Mouse (Mus musculus): ENCODE measurements around the gene Zfp963. TPM values are rescaled to one million over a fixed set of nuclear protein-coding genes. Genes with fewer than 3 reads are reported as not detected.

Zfp963 gene
- polyA plus RNA-seq, 1 experiment from 2014 or later: 6.8 TPM

- Histone ChIP-seq H3K9me3 (ENCODE audit: control insufficient read depth, low read length) (peaks cover 11% of the 10 kb centered on the region; the same call in 1 of the 2 replicates), H3K4me1 (ENCODE audit: control insufficient read depth, insufficient read depth, low read length) (no peaks in the 10 kb centered on the region), H3K4me2 (replicated peaks; ENCODE audit: low read depth, low read length) (no peak overlapping the region), H3K36me3 (ENCODE audit: control insufficient read depth, insufficient read depth, low read length) (peaks cover 66% of the 10 kb centered on the region), H3K4me3 (ENCODE audit: low read length) (no peak overlapping the region), H3K27ac (ENCODE audit: low read depth, low read length) (no peak overlapping the region), H3K27me3 (ENCODE audit: control insufficient read depth, insufficient read depth, low read length) (no peaks in the 10 kb centered on the region), H3K9ac (ENCODE audit: low read depth, low read length) (no peak overlapping the region)
- ATAC-seq (ENCODE audit: low FRiP score, low TSS enrichment): no peak
- 94% methylated on average over 4 of the region's 4 CpGs for WGBS
These were observed 12.2 kb upstream of the Zfp963 start for GRCm38 (mm10) chr8:69761814-69762445.

- peaks cover 48% of the 10 kb centered on the region for H3K36me3 ChIP-seq (ENCODE audit: control insufficient read depth, insufficient read depth, low read length)
- no peak overlapping the region for H3K4me2 ChIP-seq (replicated peaks; ENCODE audit: low read depth, low read length)
- 97% methylated on average over 5 of the region's 5 CpGs for WGBS
- H3K9me3 ChIP-seq (ENCODE audit: control insufficient read depth, low read length): no peaks in the 10 kb centered on the region
- H3K9ac ChIP-seq (ENCODE audit: low read depth, low read length): no peak overlapping the region
- H3K27ac ChIP-seq (ENCODE audit: low read depth, low read length): no peak overlapping the region
- ATAC-seq (ENCODE audit: low FRiP score, low TSS enrichment): no peak
- H3K27me3 ChIP-seq (ENCODE audit: control insufficient read depth, insufficient read depth, low read length): no peaks in the 10 kb centered on the region
- H3K4me3 ChIP-seq (ENCODE audit: low read length): no peak overlapping the region
- H3K4me1 ChIP-seq (ENCODE audit: control insufficient read depth, insufficient read depth, low read length): no peaks in the 10 kb centered on the region
These were observed 8.5 kb upstream of the Zfp963 start for GRCm38 (mm10) chr8:69758316-69758715.

GRCm38 (mm10) chr8:69752437-69752836, 2.7 kb upstream of the Zfp963 start:
- no peaks in the 10 kb centered on the region for H3K27me3 ChIP-seq (ENCODE audit: control insufficient read depth, insufficient read depth, low read length)
- H3K4me3 ChIP-seq (ENCODE audit: low read length): no peak overlapping the region
- H3K4me1 ChIP-seq (ENCODE audit: control insufficient read depth, insufficient read depth, low read length): no peaks in the 10 kb centered on the region
- H3K9me3 ChIP-seq (ENCODE audit: control insufficient read depth, low read length): no peaks in the 10 kb centered on the region
- H3K4me2 ChIP-seq (replicated peaks; ENCODE audit: low read depth, low read length): no peak overlapping the region
- H3K36me3 ChIP-seq (ENCODE audit: control insufficient read depth, insufficient read depth, low read length): peaks cover 16% of the 10 kb centered on the region; the same call in 1 of the 2 replicates
- no peak overlapping the region for H3K27ac ChIP-seq (ENCODE audit: low read depth, low read length)
- ATAC-seq (ENCODE audit: low FRiP score, low TSS enrichment): no peak
- no peak overlapping the region for H3K9ac ChIP-seq (ENCODE audit: low read depth, low read length)
- WGBS: 97% methylated on average over 2 of the region's 2 CpGs

- Histone ChIP-seq H3K27ac (ENCODE audit: low read depth, low read length) (no peak overlapping the region), H3K9me3 (ENCODE audit: control insufficient read depth, low read length) (no peaks in the 10 kb centered on the region), H3K9ac (ENCODE audit: low read depth, low read length) (no peak overlapping the region), H3K27me3 (ENCODE audit: control insufficient read depth, insufficient read depth, low read length) (no peaks in the 10 kb centered on the region), H3K4me2 (replicated peaks; ENCODE audit: low read depth, low read length) (no peak overlapping the region), H3K4me1 (ENCODE audit: control insufficient read depth, insufficient read depth, low read length) (no peaks in the 10 kb centered on the region), H3K4me3 (ENCODE audit: low read length) (no peak overlapping the region), H3K36me3 (ENCODE audit: control insufficient read depth, insufficient read depth, low read length) (peaks cover 10% of the 10 kb centered on the region)
- WGBS: 76% methylated on average over 2 of the region's 2 CpGs
- ATAC-seq (ENCODE audit: low FRiP score, low TSS enrichment): no peak
These were observed 8.5 kb downstream of the Zfp963 start for GRCm38 (mm10) chr8:69741231-69741630.

- Histone ChIP-seq H3K27me3 (ENCODE audit: control insufficient read depth, insufficient read depth, low read length) (no peaks in the 10 kb centered on the region), H3K9ac (ENCODE audit: low read depth, low read length) (no peak overlapping the region), H3K36me3 (ENCODE audit: control insufficient read depth, insufficient read depth, low read length) (peaks cover 10% of the 10 kb centered on the region), H3K4me1 (ENCODE audit: control insufficient read depth, insufficient read depth, low read length) (no peaks in the 10 kb centered on the region), H3K9me3 (ENCODE audit: control insufficient read depth, low read length) (no peaks in the 10 kb centered on the region), H3K27ac (ENCODE audit: low read depth, low read length) (no peak overlapping the region), H3K4me2 (replicated peaks; ENCODE audit: low read depth, low read length) (no peak overlapping the region), H3K4me3 (ENCODE audit: low read length) (no peak overlapping the region)
- 86% methylated on average over 6 of the region's 6 CpGs for WGBS
- no peak for ATAC-seq (ENCODE audit: low FRiP score, low TSS enrichment)
These were observed 9.0 kb downstream of the Zfp963 start for GRCm38 (mm10) chr8:69740763-69741162.

- WGBS: 92% methylated on average over 1 of the region's 1 CpGs
- H3K9ac ChIP-seq (ENCODE audit: low read depth, low read length): no peak overlapping the region
- no peak overlapping the region for H3K27ac ChIP-seq (ENCODE audit: low read depth, low read length)
- no peaks in the 10 kb centered on the region for H3K9me3 ChIP-seq (ENCODE audit: control insufficient read depth, low read length)
- H3K4me2 ChIP-seq (replicated peaks; ENCODE audit: low read depth, low read length): no peak overlapping the region
- ATAC-seq (ENCODE audit: low FRiP score, low TSS enrichment): no peak
- H3K36me3 ChIP-seq (ENCODE audit: control insufficient read depth, insufficient read depth, low read length): no peaks in the 10 kb centered on the region
- no peak overlapping the region for H3K4me3 ChIP-seq (ENCODE audit: low read length)
- H3K27me3 ChIP-seq (ENCODE audit: control insufficient read depth, insufficient read depth, low read length): no peaks in the 10 kb centered on the region
- H3K4me1 ChIP-seq (ENCODE audit: control insufficient read depth, insufficient read depth, low read length): no peaks in the 10 kb centered on the region
These were observed 14.3 kb downstream of the Zfp963 start for GRCm38 (mm10) chr8:69735495-69735894.

- Histone ChIP-seq H3K9me3 (ENCODE audit: control insufficient read depth, low read length) (no peaks in the 10 kb centered on the region), H3K27ac (ENCODE audit: low read depth, low read length) (no peak overlapping the region; the same call in 1 of the 2 replicates), H3K9ac (ENCODE audit: low read depth, low read length) (peak overlapping the region; percentile 20; the same call in 1 of the 2 replicates), H3K36me3 (ENCODE audit: control insufficient read depth, insufficient read depth, low read length) (peaks cover 8% of the 10 kb centered on the region), H3K4me2 (replicated peaks; ENCODE audit: low read depth, low read length) (peak overlapping the region; percentile 50), H3K4me3 (ENCODE audit: low read length) (peak overlapping the region; percentile 95), H3K4me1 (ENCODE audit: control insufficient read depth, insufficient read depth, low read length) (0 out of 2 replicates have a peak, but pooled peaks cover 5% of the 10 kb centered on the region), H3K27me3 (ENCODE audit: control insufficient read depth, insufficient read depth, low read length) (no peaks in the 10 kb centered on the region)
- no peak for ATAC-seq (ENCODE audit: low FRiP score, low TSS enrichment)
- 45% methylated on average over 5 of the region's 5 CpGs for WGBS
These were observed 32.6 kb downstream of the Zfp963 start for GRCm38 (mm10) chr8:69717232-69717580.

GRCm38 (mm10) chr8:69716403-69717231, 33.2 kb downstream of the Zfp963 start:
- H3K4me2 ChIP-seq (replicated peaks; ENCODE audit: low read depth, low read length): peak overlapping the region; percentile 50
- no peaks in the 10 kb centered on the region for H3K27me3 ChIP-seq (ENCODE audit: control insufficient read depth, insufficient read depth, low read length)
- H3K4me1 ChIP-seq (ENCODE audit: control insufficient read depth, insufficient read depth, low read length): 0 out of 2 replicates have a peak, but pooled peaks cover 5% of the 10 kb centered on the region
- H3K27ac ChIP-seq (ENCODE audit: low read depth, low read length): peak overlapping the region; percentile 100
- peak overlapping the region; percentile 95 for H3K4me3 ChIP-seq (ENCODE audit: low read length)
- ATAC-seq (ENCODE audit: low FRiP score, low TSS enrichment): peak; percentile 99
- under 1% methylated on average over 49 of the region's 52 CpGs for WGBS
- peaks cover 8% of the 10 kb centered on the region for H3K36me3 ChIP-seq (ENCODE audit: control insufficient read depth, insufficient read depth, low read length)
- H3K9ac ChIP-seq (ENCODE audit: low read depth, low read length): peak overlapping the region; percentile 98
- H3K9me3 ChIP-seq (ENCODE audit: control insufficient read depth, low read length): no peaks in the 10 kb centered on the region

GRCm38 (mm10) chr8:69715366-69715765, 34.4 kb downstream of the Zfp963 start:
- WGBS: 74% methylated on average over 6 of the region's 6 CpGs
- Histone ChIP-seq H3K4me3 (ENCODE audit: low read length) (peak overlapping the region; percentile 95), H3K27ac (ENCODE audit: low read depth, low read length) (no peak overlapping the region), H3K36me3 (ENCODE audit: control insufficient read depth, insufficient read depth, low read length) (peaks cover 8% of the 10 kb centered on the region), H3K9ac (ENCODE audit: low read depth, low read length) (peak overlapping the region; percentile 98; the same call in 1 of the 2 replicates), H3K4me2 (replicated peaks; ENCODE audit: low read depth, low read length) (peak overlapping the region; percentile 48), H3K27me3 (ENCODE audit: control insufficient read depth, insufficient read depth, low read length) (no peaks in the 10 kb centered on the region), H3K4me1 (ENCODE audit: control insufficient read depth, insufficient read depth, low read length) (0 out of 2 replicates have a peak, but pooled peaks cover 5% of the 10 kb centered on the region), H3K9me3 (ENCODE audit: control insufficient read depth, low read length) (no peaks in the 10 kb centered on the region)
- ATAC-seq (ENCODE audit: low FRiP score, low TSS enrichment): no peak

Data from kidney, embryonic 14.5 days (tissue).